Mouse (Mus musculus) frontal cortex, adult (tissue): ENCODE results near the gene Ttc32.
"Not testable (repeated sequence)": the region's sequence is repeated elsewhere in the genome, so short reads cannot be mapped to it uniquely, and the experiment has no call there.

ENCODE experiments used
- ATAC-seq: cut with Nextera tagmentation; 2 replicates; pipeline ENCODE4 v1.9.2; 2017; ENCODE audit warnings: mild to moderate bottlenecking, moderate library complexity, mixed read lengths; ENCODE audit not compliant: low TSS enrichment

Gene Ttc32

DNA sequence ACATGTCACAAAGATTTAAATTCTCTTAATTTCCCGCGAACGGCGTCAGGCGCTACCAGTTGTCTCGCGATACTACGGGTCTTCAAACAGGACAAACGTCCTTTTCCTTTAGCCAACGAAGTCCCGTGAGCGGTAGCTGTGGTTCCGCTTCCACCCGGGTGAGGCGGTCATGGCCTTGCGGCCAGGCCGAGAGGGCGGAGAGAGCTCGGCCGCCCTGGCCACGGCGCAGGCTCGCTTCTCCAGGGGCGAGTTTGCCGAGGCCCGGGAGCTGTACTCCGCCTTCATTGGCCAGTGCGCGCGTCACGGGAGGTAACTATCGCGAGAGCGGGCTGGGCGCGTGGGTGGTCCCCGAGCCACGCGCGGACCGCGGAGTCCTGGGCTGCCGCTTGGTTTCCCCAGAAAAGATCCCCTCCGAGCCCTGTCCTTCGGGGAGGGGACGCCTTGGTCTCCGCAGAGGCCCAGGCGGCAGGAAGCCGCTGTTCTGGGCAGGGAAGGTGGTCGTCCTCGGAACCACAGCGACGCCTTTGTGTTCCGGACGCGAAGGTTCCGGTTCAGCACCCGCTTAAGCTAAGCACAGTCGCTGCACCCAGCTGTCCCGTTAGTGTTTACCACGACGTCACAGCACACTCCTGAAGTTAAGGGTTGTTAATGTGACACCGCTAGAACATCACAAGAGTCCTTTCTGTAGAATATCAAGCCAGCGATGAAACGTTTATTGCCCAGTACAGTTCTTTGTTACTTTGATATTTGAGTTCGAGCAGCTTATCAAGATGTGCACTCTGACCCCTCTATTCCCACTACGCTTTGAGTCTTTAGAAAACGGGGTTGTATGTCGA, at the start of gene Ttc32:
Ttc32 (plus strand) TSS at position 110 of the 836 bp plus-strand sequence.
- ATAC-seq, result peak; percentile 97

DNA sequence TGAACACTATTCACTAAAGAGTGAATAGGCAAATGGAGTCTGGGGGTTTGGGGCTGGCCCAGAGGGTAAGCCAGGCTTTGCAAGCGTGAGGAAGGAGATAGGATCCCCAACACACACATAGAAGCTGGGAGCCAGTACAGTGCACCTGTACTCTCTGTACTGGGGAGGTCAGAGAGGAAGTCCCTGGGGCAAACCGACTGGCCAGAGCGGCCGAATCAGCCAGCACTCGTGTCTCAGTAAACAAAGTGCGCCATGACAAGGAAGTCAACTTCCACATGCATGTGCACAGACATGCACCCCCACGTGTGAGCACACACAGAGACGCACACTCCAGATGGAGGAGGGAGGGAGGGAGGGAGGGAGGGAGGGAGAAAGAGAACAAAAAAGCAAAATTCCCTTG, 36.6 kb upstream of the Ttc32 start:
- no peak; the same call in 1 of the 2 replicates for ATAC-seq

- no peak for ATAC-seq
Observed at GRCm38 (mm10) chr12:8998318-8998717, 31.5 kb upstream of the Ttc32 start.

DNA sequence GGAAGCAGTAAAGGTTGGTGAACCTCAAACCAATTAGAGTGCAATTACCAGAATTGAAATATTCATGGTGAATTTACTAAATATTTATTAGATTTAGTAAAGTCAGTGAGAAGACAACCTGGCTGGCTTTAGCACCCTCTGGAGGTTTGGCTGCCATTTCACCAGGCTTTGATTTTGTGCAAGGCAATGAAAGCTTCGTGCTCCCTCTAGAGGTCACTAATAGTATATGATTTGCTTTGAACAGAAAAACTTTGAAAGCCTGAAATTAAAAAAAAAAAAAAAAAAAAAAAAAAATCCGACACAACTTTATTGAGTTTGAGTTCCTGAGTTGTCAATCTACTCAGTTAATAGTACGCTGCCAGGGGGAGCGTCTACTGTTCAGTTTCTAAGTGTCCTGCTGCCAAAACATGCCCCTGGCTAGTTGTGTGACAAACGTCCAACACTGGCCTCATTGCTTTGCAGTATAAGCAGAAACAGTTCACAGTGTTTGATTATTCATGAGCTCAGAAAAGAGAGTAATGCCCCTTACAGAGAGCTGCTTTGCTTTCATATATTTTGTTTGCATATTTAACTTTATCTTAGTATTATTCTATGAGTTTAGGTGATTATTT, 27.7 kb upstream of the Ttc32 start:
- ATAC-seq, result peak; percentile 93

DNA sequence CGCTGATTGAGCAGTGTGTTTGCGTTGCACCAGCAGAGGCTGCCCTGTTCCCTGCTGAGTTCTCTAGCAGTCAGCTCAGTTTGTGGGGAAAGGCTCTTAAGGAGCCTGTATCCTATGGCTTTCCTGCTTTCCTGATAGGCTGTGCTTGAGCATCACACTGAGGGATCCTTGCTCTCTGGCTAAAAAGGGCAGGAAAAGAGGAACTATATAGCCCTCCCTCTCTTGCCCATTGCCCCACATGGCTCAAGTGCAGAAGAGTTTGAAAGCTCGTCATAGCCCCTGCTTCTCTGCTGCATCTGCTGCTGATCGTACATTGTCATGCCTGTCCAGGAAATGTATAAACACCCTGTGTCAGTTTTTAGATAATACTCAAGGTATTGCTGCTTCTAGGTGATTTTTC, 22.7 kb upstream of the Ttc32 start:
- ATAC-seq, result no peak

DNA sequence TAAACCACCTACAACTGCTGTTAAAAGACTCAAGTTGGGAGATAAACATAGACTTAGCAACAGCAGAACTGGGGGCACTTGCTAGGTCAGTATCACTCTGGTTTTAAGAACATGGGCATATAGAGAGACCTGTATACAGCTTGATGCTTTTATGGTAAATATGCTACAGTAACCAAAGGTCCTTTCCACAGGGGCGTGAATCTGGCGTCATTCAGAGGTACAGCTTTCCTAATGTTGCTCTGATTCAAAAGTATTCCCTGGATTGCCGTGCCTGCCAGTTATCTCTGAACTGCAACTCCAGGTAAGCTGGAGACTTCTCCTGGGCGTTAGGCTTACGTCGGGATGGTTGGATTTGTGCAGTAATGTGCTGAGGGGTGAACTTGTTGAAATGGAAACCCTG, 22.0 kb upstream of the Ttc32 start:
- ATAC-seq, result no peak

DNA sequence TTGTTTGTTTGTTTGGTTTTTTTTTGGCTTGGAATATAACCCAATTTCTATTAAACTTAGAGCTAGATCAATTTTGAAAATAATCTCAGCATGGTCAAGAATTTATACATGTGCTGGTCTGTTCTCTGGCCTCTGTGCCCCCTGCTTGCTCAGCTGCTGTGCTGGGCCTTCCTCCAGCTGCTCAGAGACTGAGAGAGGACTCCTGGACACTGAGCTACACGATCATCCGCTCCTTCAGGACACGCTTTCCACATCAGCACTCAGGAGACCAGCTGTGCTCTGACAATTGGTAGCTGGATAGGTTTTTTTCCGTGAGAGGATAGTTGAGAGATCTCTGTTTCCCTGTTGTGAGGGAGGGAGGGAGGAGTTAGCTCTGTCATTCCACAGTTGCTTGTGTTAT, 19.5 kb upstream of the Ttc32 start:
- ATAC-seq, result no peak

GRCm38 (mm10) chr12:9016376-9016775, 13.4 kb upstream of the Ttc32 start:
- ATAC-seq, result no peak

- no peak for ATAC-seq
Observed at GRCm38 (mm10) chr12:9020431-9020830, 9.4 kb upstream of the Ttc32 start.

- ATAC-seq, result no peak
Observed at GRCm38 (mm10) chr12:9020986-9021385, 8.8 kb upstream of the Ttc32 start.

- no peak for ATAC-seq
Observed at GRCm38 (mm10) chr12:9023031-9023430, 6.8 kb upstream of the Ttc32 start.

GRCm38 (mm10) chr12:9024071-9024470, 5.7 kb upstream of the Ttc32 start:
- ATAC-seq, result no peak

- no peak for ATAC-seq
Observed at GRCm38 (mm10) chr12:9024736-9025135, 5.1 kb upstream of the Ttc32 start.

- no peak for ATAC-seq
Observed at GRCm38 (mm10) chr12:9026843-9027242, 3.0 kb upstream of the Ttc32 start.

- not testable (repeated sequence) for ATAC-seq
Observed at GRCm38 (mm10) chr12:9028816-9029215, 981 bp upstream of the Ttc32 start.

- no peak for ATAC-seq
Observed at GRCm38 (mm10) chr12:9029506-9029887, 300 bp upstream of the Ttc32 start.

- ATAC-seq, result no peak
Observed at GRCm38 (mm10) chr12:9031166-9031565, 1.4 kb downstream of the Ttc32 start.

GRCm38 (mm10) chr12:9033140-9033539, 3.3 kb downstream of the Ttc32 start:
- ATAC-seq, result no peak

- no peak for ATAC-seq
Observed at GRCm38 (mm10) chr12:9036409-9036808, 6.6 kb downstream of the Ttc32 start.

DNA sequence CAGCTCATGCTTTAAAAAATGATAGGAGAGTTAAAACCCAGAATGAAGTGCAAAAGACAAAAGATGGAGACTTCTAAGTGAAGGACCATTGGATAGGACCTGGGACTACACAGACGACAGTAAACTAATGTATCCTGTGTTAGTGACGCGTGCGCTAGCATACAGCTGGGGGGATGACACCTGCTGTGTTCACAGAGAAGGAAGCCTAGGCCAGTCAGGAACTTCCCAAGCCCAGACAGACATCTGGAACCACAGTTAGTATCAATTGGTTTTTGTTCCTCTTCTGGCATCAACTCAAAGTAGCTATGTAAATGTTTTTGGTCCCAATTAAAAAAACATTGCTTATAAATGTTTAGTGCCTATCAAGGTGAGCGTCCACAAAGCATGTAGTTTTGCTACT, 10.4 kb downstream of the Ttc32 start:
- ATAC-seq, result no peak

DNA sequence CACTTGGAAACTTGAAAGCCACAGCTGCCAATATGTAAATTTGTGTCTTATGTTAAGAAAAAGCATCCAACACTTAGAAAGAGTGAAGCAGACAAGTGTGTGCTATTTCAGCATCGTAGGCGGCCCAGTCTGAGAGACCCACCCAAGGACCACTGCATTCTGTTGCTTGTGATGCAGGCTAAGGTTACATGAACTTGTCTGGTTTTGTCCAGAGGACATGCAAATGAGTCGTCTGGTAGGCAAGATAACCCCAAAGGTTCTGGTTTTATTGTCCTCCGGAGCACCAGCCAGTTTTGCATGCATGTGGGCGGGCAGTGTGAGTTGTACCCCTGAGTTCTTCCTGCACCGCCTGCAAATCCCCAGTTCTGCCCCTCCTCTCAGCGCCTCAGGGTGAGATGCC, 10.9 kb downstream of the Ttc32 start:
- no peak for ATAC-seq

GRCm38 (mm10) chr12:9042316-9042715, 12.5 kb downstream of the Ttc32 start:
- no peak for ATAC-seq

- ATAC-seq, result no peak
Observed at GRCm38 (mm10) chr12:9042759-9043158, 13.0 kb downstream of the Ttc32 start.
